Mouse (Mus musculus): ENCODE results near the gene Stk19. TPM values are rescaled to one million over a fixed set of nuclear protein-coding genes. Genes with fewer than 3 reads are reported as not detected.

The Stk19 gene
- polyA plus RNA-seq, 1 experiment from 2014 or later, result 43.1 TPM

GRCm38 (mm10) chr17:34862416-34863081 is 25.8 kb upstream of the Stk19 start, which contains the start of gene Cfb:
Gene Cfb (minus strand): TSS chr17:34862518.
- no peak for ATAC-seq
- WGBS, result 67% methylated on average over 8 of the region's 8 CpGs
- no peaks in the 10 kb centered on the region for H3K27me3 ChIP-seq (replicated peaks; ENCODE audit: control insufficient read depth, insufficient read depth, low read length)

GRCm38 (mm10) chr17:34861704-34862415 is 25.1 kb upstream of the Stk19 start:
- Histone ChIP-seq H3K27ac (ENCODE audit: low read depth, low read length) (no peak overlapping the region), H3K9ac (ENCODE audit: low read depth, low read length) (no peak overlapping the region; the same call in 1 of the 2 replicates), H3K4me2 (ENCODE audit: low read length) (no peak overlapping the region), H3K36me3 (ENCODE audit: control insufficient read depth, insufficient read depth, low read length) (no peaks in the 10 kb centered on the region), H3K9me3 (ENCODE audit: control insufficient read depth, low read length) (no peaks in the 10 kb centered on the region), H3K4me1 (ENCODE audit: control insufficient read depth, insufficient read depth, low read depth, low read length) (no peaks in the 10 kb centered on the region), H3K27me3 (replicated peaks; ENCODE audit: control insufficient read depth, insufficient read depth, low read length) (no peaks in the 10 kb centered on the region), H3K4me3 (ENCODE audit: low read length) (no peak overlapping the region)
- no peak for ATAC-seq
- 69% methylated on average over 13 of the region's 13 CpGs for WGBS

More at GRCm38 (mm10) chr17:34862416-34863081, 25.8 kb upstream of the Stk19 start, which contains the start of gene Cfb:
- H3K4me1 ChIP-seq (ENCODE audit: control insufficient read depth, insufficient read depth, low read depth, low read length), result no peaks in the 10 kb centered on the region
- H3K4me3 ChIP-seq (ENCODE audit: low read length), result no peak within 1 kb of the TSS
- H3K4me2 ChIP-seq (ENCODE audit: low read length), result no peak within 1 kb of the TSS
- no peak within 1 kb of the TSS; the same call in 1 of the 2 replicates for H3K9ac ChIP-seq (ENCODE audit: low read depth, low read length)
- H3K27ac ChIP-seq (ENCODE audit: low read depth, low read length), result no peak within 1 kb of the TSS
- no peaks in the 10 kb centered on the region for H3K36me3 ChIP-seq (ENCODE audit: control insufficient read depth, insufficient read depth, low read length)
- no peaks in the 10 kb centered on the region for H3K9me3 ChIP-seq (ENCODE audit: control insufficient read depth, low read length)

GRCm38 (mm10) chr17:34860514-34860913 is 23.8 kb upstream of the Stk19 start:
- no peak for ATAC-seq
- no peak overlapping the region for H3K4me3 ChIP-seq (ENCODE audit: low read length)
- no peaks in the 10 kb centered on the region for H3K27me3 ChIP-seq (replicated peaks; ENCODE audit: control insufficient read depth, insufficient read depth, low read length)
- H3K4me2 ChIP-seq (ENCODE audit: low read length), result no peak overlapping the region
- 82% methylated on average over 9 of the region's 9 CpGs for WGBS
- H3K27ac ChIP-seq (ENCODE audit: low read depth, low read length), result no peak overlapping the region
- H3K9ac ChIP-seq (ENCODE audit: low read depth, low read length), result no peak overlapping the region
- H3K4me1 ChIP-seq (ENCODE audit: control insufficient read depth, insufficient read depth, low read depth, low read length), result no peaks in the 10 kb centered on the region
- 0 out of 2 replicates have a peak, but pooled peaks cover 2% of the 10 kb centered on the region for H3K36me3 ChIP-seq (ENCODE audit: control insufficient read depth, insufficient read depth, low read length)
- H3K9me3 ChIP-seq (ENCODE audit: control insufficient read depth, low read length), result no peaks in the 10 kb centered on the region

- no peak for ATAC-seq
- H3K36me3 ChIP-seq (ENCODE audit: control insufficient read depth, insufficient read depth, low read length), result peaks cover 14% of the 10 kb centered on the region
- no peaks in the 10 kb centered on the region for H3K27me3 ChIP-seq (replicated peaks; ENCODE audit: control insufficient read depth, insufficient read depth, low read length)
- H3K4me3 ChIP-seq (ENCODE audit: low read length), result no peak overlapping the region
- no peak overlapping the region for H3K27ac ChIP-seq (ENCODE audit: low read depth, low read length)
- H3K4me2 ChIP-seq (ENCODE audit: low read length), result no peak overlapping the region
- H3K9me3 ChIP-seq (ENCODE audit: control insufficient read depth, low read length), result no peaks in the 10 kb centered on the region
- no peak overlapping the region for H3K9ac ChIP-seq (ENCODE audit: low read depth, low read length)
- H3K4me1 ChIP-seq (ENCODE audit: control insufficient read depth, insufficient read depth, low read depth, low read length), result no peaks in the 10 kb centered on the region
- 88% methylated on average over 4 of the region's 4 CpGs for WGBS
These were observed 21.9 kb upstream of the Stk19 start for GRCm38 (mm10) chr17:34858670-34859069.

- Histone ChIP-seq H3K36me3 (ENCODE audit: control insufficient read depth, insufficient read depth, low read length) (peaks cover 25% of the 10 kb centered on the region), H3K27ac (ENCODE audit: low read depth, low read length) (no peak overlapping the region), H3K4me3 (ENCODE audit: low read length) (no peak overlapping the region), H3K4me2 (ENCODE audit: low read length) (no peak overlapping the region), H3K9me3 (ENCODE audit: control insufficient read depth, low read length) (no peaks in the 10 kb centered on the region), H3K4me1 (ENCODE audit: control insufficient read depth, insufficient read depth, low read depth, low read length) (peaks cover 11% of the 10 kb centered on the region), H3K9ac (ENCODE audit: low read depth, low read length) (no peak overlapping the region), H3K27me3 (replicated peaks; ENCODE audit: control insufficient read depth, insufficient read depth, low read length) (no peaks in the 10 kb centered on the region)
- WGBS, result 41% methylated on average over 3 of the region's 3 CpGs
- 0 out of 2 replicates have a peak, but pooled peaks have one; percentile 25 for ATAC-seq
These were observed 19.1 kb upstream of the Stk19 start for GRCm38 (mm10) chr17:34855825-34856224.

GRCm38 (mm10) chr17:34854761-34855160 is 18.0 kb upstream of the Stk19 start:
- ATAC-seq, result no peak
- H3K36me3 ChIP-seq (ENCODE audit: control insufficient read depth, insufficient read depth, low read length), result peaks cover 25% of the 10 kb centered on the region
- H3K4me3 ChIP-seq (ENCODE audit: low read length), result no peak overlapping the region
- H3K9me3 ChIP-seq (ENCODE audit: control insufficient read depth, low read length), result no peaks in the 10 kb centered on the region
- H3K9ac ChIP-seq (ENCODE audit: low read depth, low read length), result no peak overlapping the region
- H3K27me3 ChIP-seq (replicated peaks; ENCODE audit: control insufficient read depth, insufficient read depth, low read length), result no peaks in the 10 kb centered on the region
- no peak overlapping the region for H3K4me2 ChIP-seq (ENCODE audit: low read length)
- peaks cover 13% of the 10 kb centered on the region for H3K4me1 ChIP-seq (ENCODE audit: control insufficient read depth, insufficient read depth, low read depth, low read length)
- H3K27ac ChIP-seq (ENCODE audit: low read depth, low read length), result no peak overlapping the region
- WGBS, result 89% methylated on average over 3 of the region's 3 CpGs

GRCm38 (mm10) chr17:34853511-34853910 is 16.8 kb upstream of the Stk19 start:
- Histone ChIP-seq H3K36me3 (ENCODE audit: control insufficient read depth, insufficient read depth, low read length) (peaks cover 25% of the 10 kb centered on the region), H3K27me3 (replicated peaks; ENCODE audit: control insufficient read depth, insufficient read depth, low read length) (no peaks in the 10 kb centered on the region)
- ATAC-seq, result no peak

GRCm38 (mm10) chr17:34850517-34851125 is 13.9 kb upstream of the Stk19 start:
- Histone ChIP-seq H3K4me2 (ENCODE audit: low read length) (peak overlapping the region; percentile 94), H3K4me1 (ENCODE audit: control insufficient read depth, insufficient read depth, low read depth, low read length) (peaks cover 19% of the 10 kb centered on the region), H3K4me3 (ENCODE audit: low read length) (peak overlapping the region; percentile 85), H3K36me3 (ENCODE audit: control insufficient read depth, insufficient read depth, low read length) (peaks cover 46% of the 10 kb centered on the region), H3K27ac (ENCODE audit: low read depth, low read length) (peak overlapping the region; percentile 62), H3K9ac (ENCODE audit: low read depth, low read length) (peak overlapping the region; percentile 90), H3K9me3 (ENCODE audit: control insufficient read depth, low read length) (no peaks in the 10 kb centered on the region), H3K27me3 (replicated peaks; ENCODE audit: control insufficient read depth, insufficient read depth, low read length) (no peaks in the 10 kb centered on the region)
- WGBS, result 1% methylated on average over 25 of the region's 25 CpGs
- ATAC-seq, result no peak; the same call in 1 of the 2 replicates

More at GRCm38 (mm10) chr17:34853511-34853910, 16.8 kb upstream of the Stk19 start:
- H3K9me3 ChIP-seq (ENCODE audit: control insufficient read depth, low read length), result no peaks in the 10 kb centered on the region
- no peak overlapping the region for H3K4me2 ChIP-seq (ENCODE audit: low read length)
- peaks cover 19% of the 10 kb centered on the region for H3K4me1 ChIP-seq (ENCODE audit: control insufficient read depth, insufficient read depth, low read depth, low read length)
- no peak overlapping the region for H3K27ac ChIP-seq (ENCODE audit: low read depth, low read length)
- H3K9ac ChIP-seq (ENCODE audit: low read depth, low read length), result no peak overlapping the region
- H3K4me3 ChIP-seq (ENCODE audit: low read length), result no peak overlapping the region
- 80% methylated on average over 8 of the region's 8 CpGs for WGBS

All from hindbrain, embryonic 16.5 days (tissue).